Mouse (Mus musculus) kidney, adult 9 months (tissue): ENCODE results near the gene Slc16a7.
A peak's percentile ranks its signal among the peaks of the same experiment; 100 is the strongest.

ENCODE experiments used
- DNase-seq: peaks from one replicate; pipeline ENCODE4 v3.0.0; 2022

The Slc16a7 gene

GRCm38 (mm10) chr10:125321446-125322428 is 67.5 kb downstream of the Slc16a7 start:
- no peak for DNase-seq

- DNase-seq: no peak
Observed at GRCm38 (mm10) chr10:125317317-125317716, 71.9 kb downstream of the Slc16a7 start.

DNA sequence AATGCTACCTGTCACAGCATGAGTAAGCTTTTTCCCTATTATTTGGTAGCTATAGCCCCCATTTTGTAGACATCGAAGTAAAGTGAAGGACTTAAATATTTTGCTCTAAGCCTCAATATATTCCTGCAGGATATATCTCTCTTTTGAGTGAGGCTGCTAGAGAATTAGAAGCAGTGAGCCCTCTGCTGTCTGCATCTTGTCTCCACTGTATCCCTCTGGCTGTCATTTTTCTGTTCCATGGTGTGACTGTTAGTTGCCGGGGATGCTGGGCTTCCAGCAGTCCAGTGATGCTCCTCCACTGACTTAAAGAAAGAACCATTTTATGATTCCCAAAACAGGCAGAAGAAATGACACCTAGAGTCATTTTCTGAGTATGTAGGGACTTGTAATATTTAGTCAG is 78.4 kb downstream of the Slc16a7 start:
- no peak for DNase-seq

DNA sequence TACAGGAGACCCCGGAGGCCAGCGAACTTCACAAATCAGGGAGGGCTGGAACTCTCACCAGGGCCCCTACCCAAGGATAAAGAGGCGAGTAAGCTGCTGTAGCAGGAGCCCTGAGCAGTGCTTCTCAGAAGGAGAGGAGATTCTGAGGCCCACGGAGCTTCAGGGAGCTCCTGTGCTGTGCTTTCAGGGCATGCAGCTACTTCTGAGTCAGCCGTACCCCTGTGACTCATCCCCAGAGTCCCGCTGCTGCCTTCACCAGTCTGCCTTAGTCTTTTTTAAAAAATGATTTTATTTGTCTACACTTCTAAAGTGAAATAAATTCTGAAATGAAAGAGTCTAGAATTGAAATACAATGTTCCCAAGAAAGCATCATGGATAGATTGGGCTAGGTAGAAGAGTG is 91.2 kb downstream of the Slc16a7 start:
- no peak for DNase-seq

DNA sequence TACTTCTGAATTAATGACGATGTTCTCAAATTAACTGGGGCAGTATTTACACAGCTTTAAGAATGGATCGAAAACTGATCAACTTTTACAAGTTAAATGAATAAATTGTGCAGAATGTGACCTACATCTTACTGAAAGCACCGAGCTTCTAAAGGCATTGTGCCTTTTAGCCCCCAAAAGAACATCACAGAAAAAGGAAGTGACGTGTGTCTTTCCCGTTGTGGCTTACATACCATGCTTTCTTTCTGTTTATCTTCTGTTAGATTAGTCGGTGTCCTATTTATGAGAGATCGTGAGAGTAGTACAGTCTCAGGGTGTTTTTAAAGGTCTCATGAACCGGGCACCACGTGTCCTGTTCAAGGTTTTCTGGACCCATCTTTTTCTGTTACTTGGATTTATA is 98.9 kb downstream of the Slc16a7 start:
- no peak for DNase-seq

GRCm38 (mm10) chr10:125288560-125288959 is 100.7 kb downstream of the Slc16a7 start:
- no peak for DNase-seq

GRCm38 (mm10) chr10:125285386-125285785 is 103.9 kb downstream of the Slc16a7 start:
- DNase-seq: no peak

DNA sequence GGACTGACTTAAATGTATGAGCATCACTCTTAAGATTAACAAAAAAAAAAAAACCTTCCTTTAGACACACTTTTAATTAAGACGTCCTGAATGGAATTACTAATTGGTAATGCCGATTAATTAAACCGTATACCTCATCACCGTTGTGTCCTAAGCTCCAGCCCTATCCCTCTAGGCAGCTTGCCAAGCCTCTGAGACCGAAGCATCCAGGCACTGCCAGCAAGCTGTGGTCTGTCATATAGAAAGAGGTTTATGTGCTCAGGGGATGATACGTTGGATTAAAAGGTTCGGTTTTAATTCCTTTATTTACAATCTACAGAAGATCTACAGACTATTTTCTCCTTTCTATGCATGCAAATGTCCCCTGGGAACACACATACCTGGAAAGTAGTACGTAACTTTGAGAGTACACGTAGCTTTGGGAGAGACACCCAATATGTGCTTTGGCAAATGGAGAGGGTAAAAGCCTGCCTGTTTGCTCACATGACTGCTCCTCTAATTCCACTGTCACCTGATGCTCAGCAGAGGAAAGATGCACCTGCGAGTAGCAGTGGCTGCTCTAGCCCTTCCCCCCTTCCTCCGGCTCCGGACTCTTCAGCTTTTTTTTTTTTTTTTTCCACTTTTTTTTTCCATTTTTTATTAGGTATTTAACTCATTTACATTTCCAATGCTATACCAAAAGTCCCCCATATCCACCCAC is 114.0 kb downstream of the Slc16a7 start:
- no peak for DNase-seq

DNA sequence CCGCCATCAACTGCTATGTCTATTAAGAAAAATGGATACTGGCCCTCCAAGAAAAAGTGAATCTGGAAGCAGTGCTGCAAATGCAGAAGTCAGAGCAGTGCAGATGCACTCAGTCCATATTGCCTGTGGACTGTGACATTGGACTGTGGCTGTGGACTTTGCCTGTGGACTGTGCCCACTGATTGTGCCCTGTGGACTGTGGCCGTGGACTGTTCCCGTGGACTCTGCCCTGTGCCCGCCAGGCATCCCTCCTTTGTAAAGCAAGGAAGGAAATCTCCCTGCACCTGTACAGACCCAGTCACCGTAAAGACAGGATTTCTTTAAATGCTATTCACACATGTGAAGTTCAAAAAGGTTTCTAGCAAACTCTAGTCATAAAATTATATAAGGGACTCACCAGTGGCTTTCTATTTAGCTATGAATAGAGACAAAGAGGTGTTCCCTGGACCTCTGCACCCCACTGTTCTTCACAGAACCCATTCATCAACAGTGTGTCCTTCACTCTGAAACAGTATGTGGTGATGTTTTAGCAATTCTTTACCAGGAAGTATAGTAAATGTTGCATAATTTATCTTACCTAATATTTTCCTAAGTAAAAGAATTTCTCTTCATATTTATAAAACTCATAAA is 114.6 kb downstream of the Slc16a7 start:
- no peak for DNase-seq

DNA sequence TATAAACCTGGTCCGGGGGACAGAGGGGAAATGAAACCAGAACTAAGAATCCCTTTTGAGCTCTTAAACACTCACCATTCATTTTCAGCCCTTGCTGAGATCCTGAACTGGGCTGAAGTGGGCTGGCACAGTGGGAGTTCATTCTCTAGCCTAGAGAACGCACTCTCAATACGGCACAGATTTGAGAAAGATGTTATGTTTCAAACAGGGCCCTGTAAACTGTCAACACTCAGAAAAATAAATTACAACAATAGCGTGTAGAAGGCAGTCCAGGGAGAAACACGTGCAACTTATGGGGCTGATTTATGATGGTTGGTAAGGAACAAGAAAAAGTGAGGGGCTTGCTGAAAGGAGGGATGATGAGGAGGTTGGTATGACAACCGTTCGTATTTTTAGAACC is 115.5 kb downstream of the Slc16a7 start:
- DNase-seq: no peak

GRCm38 (mm10) chr10:125271448-125271847 is 117.8 kb downstream of the Slc16a7 start:
- DNase-seq: no peak

- DNase-seq: no peak
Observed at GRCm38 (mm10) chr10:125270266-125270665, 119.0 kb downstream of the Slc16a7 start.

- DNase-seq: no peak
Observed at GRCm38 (mm10) chr10:125266322-125266721, 122.9 kb downstream of the Slc16a7 start.

GRCm38 (mm10) chr10:125265901-125266300 is 123.4 kb downstream of the Slc16a7 start:
- DNase-seq: peak; percentile 22

DNA sequence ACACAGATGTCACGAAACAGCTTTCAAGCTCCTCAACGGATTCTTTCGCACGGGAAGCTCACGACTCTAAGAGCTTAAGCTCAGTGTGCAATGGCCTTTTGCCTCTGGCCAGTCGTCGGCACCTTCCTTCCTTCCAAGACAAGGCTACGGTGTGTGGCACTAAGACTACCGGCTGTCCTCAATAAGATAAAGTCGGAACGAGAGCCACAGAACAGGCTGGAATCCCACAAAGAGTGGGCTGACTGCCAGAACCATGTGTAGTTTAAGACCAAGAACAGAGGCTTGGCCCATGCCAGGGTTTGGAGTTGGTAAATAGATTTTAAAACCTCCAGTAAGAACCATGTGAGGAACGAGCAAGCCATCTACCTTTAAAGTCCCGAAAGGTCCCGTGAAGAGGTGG is 123.8 kb downstream of the Slc16a7 start:
- no peak for DNase-seq

GRCm38 (mm10) chr10:125264938-125265337 is 124.3 kb downstream of the Slc16a7 start:
- peak; percentile 54 for DNase-seq

DNA sequence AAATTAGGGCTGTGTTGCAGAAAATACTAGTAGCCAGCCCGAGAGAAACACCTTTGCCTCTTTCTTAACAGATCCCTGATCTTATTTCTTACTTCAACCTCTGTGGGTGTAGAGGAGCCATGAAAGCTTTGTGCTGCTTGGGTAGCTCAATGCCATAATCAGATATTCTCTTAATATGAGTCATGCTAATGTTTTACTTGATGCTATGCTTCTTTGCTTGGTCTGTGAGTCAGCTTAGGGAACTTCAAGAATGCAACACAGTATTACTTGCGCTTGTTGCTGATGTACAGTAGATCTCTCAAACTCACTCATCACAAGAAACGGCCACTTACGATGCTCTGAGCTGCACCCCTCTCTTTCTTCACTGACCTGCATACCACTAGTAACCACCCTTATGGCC is 133.4 kb downstream of the Slc16a7 start:
- DNase-seq: no peak

DNA sequence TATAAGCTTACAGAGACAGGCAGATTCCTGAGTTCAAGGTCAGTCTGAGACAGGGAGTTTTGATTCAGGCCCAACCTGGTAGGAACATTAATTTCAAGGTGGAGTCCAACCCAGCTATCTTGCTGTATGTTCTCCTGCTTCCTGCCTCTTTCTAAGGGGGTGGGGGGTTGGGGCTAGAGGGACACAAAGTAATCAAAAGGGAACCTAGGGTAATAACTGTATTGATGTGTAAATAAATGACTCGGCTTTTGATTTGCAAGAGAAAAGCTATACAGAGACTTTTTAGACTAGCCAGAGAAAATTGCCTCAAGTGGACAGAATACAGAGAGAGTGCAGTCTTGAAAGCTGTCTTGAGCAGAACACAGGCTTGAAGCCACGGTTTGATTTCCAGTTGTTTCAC is 174.7 kb downstream of the Slc16a7 start:
- DNase-seq: no peak

DNA sequence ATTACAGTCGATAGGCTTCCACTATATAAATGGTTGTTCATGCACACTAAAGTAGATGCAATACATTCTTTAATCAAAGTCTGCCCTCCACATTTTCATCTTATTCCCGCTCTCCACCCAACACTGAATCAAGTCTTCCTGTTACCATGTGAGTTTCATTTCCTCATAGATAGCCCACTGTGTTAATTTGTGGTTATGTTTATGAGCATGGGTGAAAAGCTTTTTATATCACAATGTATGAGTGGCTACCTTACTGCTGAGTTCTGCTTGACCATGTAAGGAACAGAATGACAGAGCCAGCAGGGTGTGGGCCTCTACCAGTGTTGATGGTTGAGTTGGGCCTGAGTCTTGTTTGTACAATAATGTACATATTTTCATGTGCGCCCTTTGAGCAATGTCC is 175.5 kb downstream of the Slc16a7 start:
- DNase-seq: no peak

DNA sequence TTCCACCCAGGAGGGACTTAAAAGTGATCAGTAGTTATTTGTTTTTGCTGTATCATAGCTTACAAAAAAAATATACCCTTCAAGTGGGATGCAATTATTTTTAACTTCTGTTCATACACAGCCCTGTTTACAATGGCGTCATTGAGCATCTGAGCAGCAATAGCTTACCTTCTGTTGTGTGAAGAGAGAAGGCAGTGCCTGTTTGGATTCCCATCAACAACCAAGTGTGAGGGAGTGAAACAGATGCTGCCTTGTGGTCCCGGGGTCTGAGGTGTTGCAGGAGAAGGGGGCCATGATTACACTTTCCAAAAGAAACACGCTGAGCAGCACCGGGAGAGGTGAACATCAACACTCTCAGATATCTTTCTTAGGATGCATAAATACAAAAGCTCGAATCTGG is 201.7 kb downstream of the Slc16a7 start:
- no peak for DNase-seq

GRCm38 (mm10) chr10:125185387-125185786 is 203.9 kb downstream of the Slc16a7 start:
- no peak for DNase-seq

DNA sequence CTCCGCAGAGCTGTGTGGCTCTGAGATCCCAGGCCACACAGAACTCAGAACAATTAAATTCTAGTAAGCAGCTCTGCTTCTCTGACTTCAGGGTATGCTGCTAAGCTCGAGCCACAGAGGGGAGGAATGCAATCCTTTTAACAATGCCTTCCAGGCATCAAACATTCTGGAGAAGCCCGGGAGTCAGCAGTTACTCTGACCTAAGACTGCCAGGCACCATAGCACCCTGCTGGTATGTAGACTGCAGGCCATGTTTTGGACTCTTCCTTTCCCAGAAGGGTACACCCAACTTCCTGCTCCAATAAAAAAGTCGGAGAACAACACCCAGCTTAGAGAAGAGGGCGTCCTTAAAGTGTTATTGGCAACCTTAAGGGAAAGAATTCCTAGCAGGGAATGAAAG is 205.1 kb downstream of the Slc16a7 start:
- no peak for DNase-seq

GRCm38 (mm10) chr10:125182545-125182944 is 206.7 kb downstream of the Slc16a7 start:
- no peak for DNase-seq

- DNase-seq: no peak
Observed at GRCm38 (mm10) chr10:125177782-125178181, 211.5 kb downstream of the Slc16a7 start.
